Mouse (Mus musculus) T-cell, adult 66 days (primary cell): Measurements from ENCODE around the gene Gadd45g. TPM values are rescaled to one million over a fixed set of nuclear protein-coding genes. Genes with fewer than 3 reads are reported as not detected.

Experiments
- total RNA-seq, 2 experiments: library from RNA; stranded (reverse); gene quantifications; 3 replicates in 1 of 2; 4 replicates in 1 of 2; pipeline ENCODE4 v1.2.4; 2023

The Gadd45g gene
- total RNA-seq, result 1 to 10 TPM; 2.8 to 5.3 TPM

GRCm38 (mm10) chr13:51846301-51846867 is at the start of gene Gadd45g:
TSS of gene Gadd45g (plus strand) at chr13:51846678.

Other genes starting within 250 kb of the Gadd45g start
- gene Cks2, start 201.4 kb upstream of the Gadd45g start, total RNA-seq, result 10 to 100 TPM; 18.6 to 25.2 TPM
- gene Secisbp2, start 195.0 kb upstream of the Gadd45g start, total RNA-seq, result 10 to 100 TPM; 55.4 to 62.6 TPM
- 100 to 1,000 TPM; 224 to 243 TPM for gene Sema4d, start 52.9 kb upstream of the Gadd45g start, total RNA-seq